Mouse (Mus musculus) kidney, adult 2 months (tissue): ENCODE measurements around the gene Hnrnpl. TPM values are rescaled to one million over a fixed set of nuclear protein-coding genes. Genes with fewer than 3 reads are reported as not detected.
A peak's percentile ranks its signal among the peaks of the same experiment; 100 is the strongest.

Experiments used
- DNase-seq: peaks from one replicate; pipeline ENCODE4 v3.0.0; 2021
- H3K27ac ChIP-seq: fragments of 200-500 bp; 2 replicates; pipeline ENCODE4 v1.5.1; 2012; ENCODE audit warnings: low read depth, low read length, control low read depth, inconsistent platforms; ENCODE audit not compliant: insufficient read depth
- H3K27me3 ChIP-seq: fragments of 200-500 bp; replicated peaks from 2 replicates; pipeline ENCODE4 v1.6.1; 2012; ENCODE audit warnings: mild to moderate bottlenecking, moderate library complexity, low read length, inconsistent platforms; ENCODE audit not compliant: control insufficient read depth, insufficient read depth
- H3K36me3 ChIP-seq: fragments of 200-500 bp; 2 replicates; pipeline ENCODE4 v1.6.1; 2012; ENCODE audit warnings: mild to moderate bottlenecking, moderate library complexity, low read length, inconsistent platforms; ENCODE audit not compliant: control insufficient read depth, insufficient read depth
- H3K4me1 ChIP-seq: fragments of 200-500 bp; 2 replicates; pipeline ENCODE4 v1.6.1; 2011; ENCODE audit warnings: low read length; ENCODE audit not compliant: control insufficient read depth, insufficient read depth
- H3K4me3 ChIP-seq: fragments of 200-500 bp; 2 replicates; pipeline ENCODE4 v1.5.1; 2011; ENCODE audit warnings: mild to moderate bottlenecking, low read depth, low read length, control low read depth; ENCODE audit not compliant: insufficient read depth
- CTCF ChIP-seq: fragments of 200-500 bp; conservative IDR thresholded peaks from 2 replicates; pipeline ENCODE4 v1.5.1; 2011; ENCODE audit warnings: low read depth, mild to moderate bottlenecking, control low read depth, low read length, moderate library complexity, mixed read lengths; ENCODE audit not compliant: insufficient read depth, insufficient read length
- POLR2A ChIP-seq: fragments of 200-500 bp; IDR thresholded peaks from one replicate; pipeline ENCODE4 v1.6.1; 2011; ENCODE audit warnings: low read depth, low read length, control low read depth
- WGBS: fragments of 180-500 bp; shearing (Covaris S2); methylation state at CpG from one replicate; pipeline ENCODE4 v1.1.7; 2018; 5-methylcytosine and 5-hydroxymethylcytosine counted together
- polyA plus RNA-seq: library from polyadenylated mRNA; depleted of rRNA; stranded (reverse); fragments of >200 nt; gene quantifications from 2 replicates; pipeline ENCODE4 v1.2.3, GENCODE M21; 2012; rRNA removed

The Hnrnpl gene
- 172 and 214 TPM in 2 replicates for polyA plus RNA-seq

- H3K36me3 ChIP-seq: peaks cover 5% of the 10 kb centered on the region
- no peak for TF ChIP-seq POLR2A
- no peak for TF ChIP-seq CTCF
- H3K4me1 ChIP-seq: peaks cover 34% of the 10 kb centered on the region
- WGBS: 3% methylated on average over 35 of the region's 35 CpGs
- H3K4me3 ChIP-seq: peak within 1 kb of the TSS; percentile 75
- peak within 1 kb of the TSS; percentile 95 for H3K27ac ChIP-seq
- peak; percentile 75 for DNase-seq
- H3K27me3 ChIP-seq: no peaks in the 10 kb centered on the region
These were observed at the start of gene Hnrnpl for GRCm38 (mm10) chr7:28808221-28808941. TSS of gene Hnrnpl (plus strand) at chr7:28808541.

DNA sequence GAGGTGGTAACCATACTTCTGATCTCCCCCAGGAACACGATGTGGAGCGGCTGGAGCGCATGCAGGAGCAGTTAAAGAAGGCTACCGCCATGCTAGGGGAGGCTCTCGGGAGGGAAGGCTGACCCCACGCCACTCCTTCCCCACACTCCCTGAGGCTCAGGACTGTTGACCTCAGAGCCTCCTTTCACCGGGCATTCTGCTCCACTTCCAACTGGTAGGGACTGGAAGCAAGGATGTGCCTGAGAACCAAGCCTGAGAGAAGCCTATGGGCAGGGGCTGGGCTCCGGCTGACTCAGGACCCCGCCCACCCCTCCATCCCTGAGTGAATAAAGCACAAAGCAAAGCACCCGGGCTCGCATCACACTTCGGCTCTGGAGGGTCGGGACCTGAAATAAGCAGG lies 49.7 kb upstream of the Hnrnpl start:
- no peak for DNase-seq
- WGBS: 87% methylated on average over 13 of the region's 13 CpGs
- peaks cover 2% of the 10 kb centered on the region for H3K36me3 ChIP-seq

DNA sequence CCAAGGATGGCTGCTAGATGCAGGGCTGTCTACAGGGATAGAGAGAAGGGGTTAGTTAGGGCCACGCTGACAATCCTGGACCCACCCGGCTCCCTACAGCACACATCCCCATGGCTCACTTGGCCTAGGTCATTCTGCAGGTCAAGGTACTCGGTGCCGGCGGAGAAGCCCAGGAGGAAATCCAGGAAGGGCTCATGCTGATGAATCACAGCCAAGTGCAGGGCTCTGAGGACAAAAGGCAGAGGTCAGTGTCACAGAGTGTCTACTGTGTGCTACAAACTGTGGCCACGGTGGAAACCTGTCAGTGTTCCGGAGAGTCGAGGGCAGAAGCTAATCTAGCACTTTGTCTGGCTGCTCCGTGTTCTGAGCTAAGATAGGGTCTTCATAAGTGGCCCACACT lies 46.4 kb upstream of the Hnrnpl start:
- WGBS: 67% methylated on average over 9 of the region's 9 CpGs
- DNase-seq: peak; percentile 58

More for the DNA sequence above, 49.7 kb upstream of the Hnrnpl start:
- H3K27me3 ChIP-seq: no peaks in the 10 kb centered on the region
- H3K4me3 ChIP-seq: no peak overlapping the region
- TF ChIP-seq CTCF: no peak
- TF ChIP-seq POLR2A: no peak
- H3K4me1 ChIP-seq: no peaks in the 10 kb centered on the region
- H3K27ac ChIP-seq: no peak overlapping the region

DNA sequence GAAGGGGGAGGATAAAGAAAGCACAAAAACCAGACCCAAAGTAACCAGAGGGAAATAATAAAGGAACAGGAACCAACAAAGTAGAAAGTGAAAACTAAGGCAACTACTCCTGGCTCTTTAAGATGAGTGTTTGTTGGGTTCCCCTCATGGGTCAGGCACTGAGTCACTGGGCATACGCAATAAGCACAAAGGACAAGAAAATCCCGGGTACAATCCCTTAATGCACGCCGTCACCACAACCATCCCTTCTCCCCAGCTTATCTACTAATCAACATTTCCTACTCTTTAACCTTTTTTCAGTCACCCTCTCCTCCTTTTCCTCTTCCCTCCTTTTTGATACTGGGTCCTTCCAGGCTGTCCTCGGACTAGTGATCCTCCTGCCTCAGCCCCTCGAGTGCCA lies 43.1 kb upstream of the Hnrnpl start:
- DNase-seq: no peak
- no peak overlapping the region for H3K27ac ChIP-seq
- H3K4me3 ChIP-seq: no peak overlapping the region
- TF ChIP-seq CTCF (no peak), POLR2A (no peak)
- no peaks in the 10 kb centered on the region for H3K27me3 ChIP-seq
- 82% methylated on average over 6 of the region's 6 CpGs for WGBS
- peaks cover 10% of the 10 kb centered on the region; the same call in 1 of the 2 replicates for H3K4me1 ChIP-seq
- no peaks in the 10 kb centered on the region for H3K36me3 ChIP-seq

More for the DNA sequence above, 46.4 kb upstream of the Hnrnpl start:
- Histone ChIP-seq H3K4me3 (no peak overlapping the region), H3K4me1 (peaks cover 5% of the 10 kb centered on the region; the same call in 1 of the 2 replicates), H3K36me3 (peaks cover 2% of the 10 kb centered on the region), H3K27me3 (no peaks in the 10 kb centered on the region), H3K27ac (no peak overlapping the region)
- TF ChIP-seq CTCF (no peak), POLR2A (no peak)

- TF ChIP-seq POLR2A (peak; percentile 11), CTCF (no peak)
- Histone ChIP-seq H3K27ac (peak within 1 kb of the TSS; percentile 69), H3K27me3 (no peaks in the 10 kb centered on the region), H3K4me3 (peak within 1 kb of the TSS; percentile 98), H3K4me1 (peaks cover 10% of the 10 kb centered on the region; the same call in 1 of the 2 replicates), H3K36me3 (no peaks in the 10 kb centered on the region)
- under 1% methylated on average over 45 of the region's 45 CpGs for WGBS
- peak; percentile 100 for DNase-seq
These were observed 42.0 kb upstream of the Hnrnpl start, which contains the start of gene Sirt2 for GRCm38 (mm10) chr7:28766173-28766879. TSS of gene Sirt2 (plus strand) at chr7:28766735.

GRCm38 (mm10) chr7:28766910-28767309 lies 41.4 kb upstream of the Hnrnpl start:
- Histone ChIP-seq H3K4me1 (peaks cover 10% of the 10 kb centered on the region; the same call in 1 of the 2 replicates), H3K27me3 (no peaks in the 10 kb centered on the region), H3K36me3 (no peaks in the 10 kb centered on the region), H3K27ac (no peak overlapping the region), H3K4me3 (peak overlapping the region; percentile 81)
- no peak for DNase-seq
- 3% methylated on average over 14 of the region's 14 CpGs for WGBS
- TF ChIP-seq CTCF (no peak), POLR2A (no peak)

DNA sequence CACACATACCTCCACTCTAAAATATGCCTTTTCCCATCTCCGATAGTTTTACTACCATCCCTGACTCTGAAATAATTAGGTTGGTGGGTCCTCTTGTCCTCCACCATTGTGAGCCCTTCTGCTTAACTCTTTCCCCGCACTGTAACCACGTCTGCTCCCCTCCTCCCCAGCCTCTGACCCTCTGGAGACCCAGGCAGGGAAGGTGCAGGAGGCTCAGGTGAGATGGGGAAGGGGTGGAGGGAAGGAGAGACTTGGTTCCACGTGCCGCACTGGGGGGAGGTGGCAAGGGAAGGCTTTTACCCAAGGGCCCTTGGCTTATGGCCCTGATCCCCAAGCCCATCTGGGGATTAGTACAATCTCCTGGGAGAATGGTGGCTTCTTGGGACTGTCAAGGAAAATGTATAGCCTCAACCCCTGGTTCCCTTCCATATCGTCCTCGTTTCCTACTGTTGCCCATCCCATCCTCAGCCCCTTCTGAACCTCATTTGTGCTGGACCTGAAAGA lies 40.8 kb upstream of the Hnrnpl start, which contains the start of gene Nfkbib:
Gene Nfkbib (minus strand): TSS at position 51 of the 504 bp plus-strand sequence.
- Histone ChIP-seq H3K36me3 (no peaks in the 10 kb centered on the region), H3K27me3 (no peaks in the 10 kb centered on the region), H3K4me1 (peaks cover 10% of the 10 kb centered on the region; the same call in 1 of the 2 replicates), H3K4me3 (peak within 1 kb of the TSS; percentile 98), H3K27ac (no peak within 1 kb of the TSS)
- 65% methylated on average over 7 of the region's 7 CpGs for WGBS
- no peak for DNase-seq
- TF ChIP-seq CTCF (no peak), POLR2A (no peak)
